Mouse (Mus musculus) cerebellum, adult 2 months (tissue): ENCODE results near the gene Lrp11. TPM values are rescaled to one million over a fixed set of nuclear protein-coding genes. Genes with fewer than 3 reads are reported as not detected.
A peak's percentile ranks its signal among the peaks of the same experiment; 100 is the strongest.

Source experiments
- DNase-seq, 2 experiments: peaks; one replicate each; pipeline ENCODE4 v3.0.0; 2021
- H3K27ac ChIP-seq: fragments of 200-500 bp; 2 replicates; pipeline ENCODE4 v1.5.1; 2012; ENCODE audit warnings: low read length, control low read depth, inconsistent platforms; ENCODE audit not compliant: insufficient read depth
- H3K27me3 ChIP-seq: fragments of 200-500 bp; 2 replicates; pipeline ENCODE4 v1.6.1; 2012; ENCODE audit warnings: inconsistent platforms, mild to moderate bottlenecking, low read length, moderate library complexity; ENCODE audit not compliant: control insufficient read depth, insufficient read depth
- H3K4me1 ChIP-seq: fragments of 200-500 bp; 2 replicates; pipeline ENCODE4 v1.6.1; 2011; ENCODE audit warnings: low read length; ENCODE audit not compliant: control insufficient read depth, insufficient read depth
- H3K4me3 ChIP-seq: fragments of 200-500 bp; replicated peaks from 2 replicates; pipeline ENCODE3; 2011; ENCODE audit warnings: mild to moderate bottlenecking, low read depth, low read length, control low read depth; ENCODE audit not compliant: insufficient read depth
- CTCF ChIP-seq: fragments of 200-500 bp; IDR thresholded peaks from 2 replicates; pipeline ENCODE4 v1.5.1; 2011; ENCODE audit warnings: low read depth, mild to moderate bottlenecking, control low read depth, low read length, moderate library complexity, borderline replicate concordance; ENCODE audit not compliant: insufficient read depth
- POLR2A ChIP-seq: fragments of 200-500 bp; IDR thresholded peaks from 2 replicates; pipeline ENCODE4 v1.6.1; 2011; ENCODE audit warnings: low read length, control low read depth, borderline replicate concordance; ENCODE audit not compliant: insufficient read depth
- WGBS: fragments of 180-500 bp; shearing (Covaris S2); methylation state at CpG from one replicate; pipeline ENCODE4 v1.1.7; 2018; 5-methylcytosine and 5-hydroxymethylcytosine counted together
- polyA plus RNA-seq: library from polyadenylated mRNA; depleted of rRNA; stranded (reverse); fragments of >200 nt; gene quantifications from 2 replicates; pipeline ENCODE4 v1.2.3, GENCODE M21; 2012

Lrp11 gene
- polyA plus RNA-seq, 1 experiment = 137 TPM

GRCm38 (mm10) chr10:7630286-7630685 lies 40.7 kb downstream of the Lrp11 start:
- no peak overlapping the region for H3K4me3 ChIP-seq
- H3K27me3 ChIP-seq = no peaks in the 10 kb centered on the region
- H3K27ac ChIP-seq = no peak overlapping the region
- DNase-seq = no peak
- no peaks in the 10 kb centered on the region for H3K4me1 ChIP-seq
- WGBS = 90% methylated on average over 5 of the region's 5 CpGs
- TF ChIP-seq POLR2A (no peak), CTCF (no peak)

GRCm38 (mm10) chr10:7630951-7631720 lies 41.5 kb downstream of the Lrp11 start:
- Histone ChIP-seq H3K4me3 (no peak overlapping the region), H3K27ac (no peak overlapping the region), H3K27me3 (no peaks in the 10 kb centered on the region), H3K4me1 (no peaks in the 10 kb centered on the region)
- 56% methylated on average over 16 of the region's 16 CpGs for WGBS
- TF ChIP-seq CTCF = no peak
- TF ChIP-seq POLR2A = no peak
- DNase-seq = no peak

- no peaks in the 10 kb centered on the region for H3K4me1 ChIP-seq
- no peak for TF ChIP-seq CTCF
- TF ChIP-seq POLR2A = no peak
- no peaks in the 10 kb centered on the region for H3K27me3 ChIP-seq
- no peak overlapping the region for H3K4me3 ChIP-seq
- no peak for DNase-seq
- no peak overlapping the region for H3K27ac ChIP-seq
- WGBS = 93% methylated on average over 12 of the region's 12 CpGs
Measured at GRCm38 (mm10) chr10:7640366-7640765, 50.8 kb downstream of the Lrp11 start.

GRCm38 (mm10) chr10:7645911-7646310 lies 56.3 kb downstream of the Lrp11 start:
- H3K27me3 ChIP-seq = no peaks in the 10 kb centered on the region
- no peaks in the 10 kb centered on the region for H3K4me1 ChIP-seq
- DNase-seq = no peak
- 59% methylated on average over 2 of the region's 2 CpGs for WGBS
- no peak overlapping the region for H3K4me3 ChIP-seq
- H3K27ac ChIP-seq = no peak overlapping the region
- TF ChIP-seq CTCF = no peak
- TF ChIP-seq POLR2A = no peak

- H3K27me3 ChIP-seq = no peaks in the 10 kb centered on the region
- 84% methylated on average over 4 of the region's 4 CpGs for WGBS
- no peak for DNase-seq
- H3K27ac ChIP-seq = no peak overlapping the region
- H3K4me1 ChIP-seq = no peaks in the 10 kb centered on the region
- no peak overlapping the region for H3K4me3 ChIP-seq
- TF ChIP-seq CTCF (no peak), POLR2A (no peak)
Measured at GRCm38 (mm10) chr10:7649059-7649458, 59.5 kb downstream of the Lrp11 start.

GRCm38 (mm10) chr10:7651057-7651456 lies 61.5 kb downstream of the Lrp11 start:
- DNase-seq = no peak
- Histone ChIP-seq H3K4me3 (no peak overlapping the region), H3K27ac (no peak overlapping the region), H3K4me1 (no peaks in the 10 kb centered on the region), H3K27me3 (no peaks in the 10 kb centered on the region)
- no peak for TF ChIP-seq CTCF
- TF ChIP-seq POLR2A = no peak
- 70% methylated on average over 2 of the region's 2 CpGs for WGBS

- no peaks in the 10 kb centered on the region for H3K27me3 ChIP-seq
- H3K4me1 ChIP-seq = peaks cover 4% of the 10 kb centered on the region; the same call in 1 of the 2 replicates
- TF ChIP-seq POLR2A = no peak
- TF ChIP-seq CTCF = no peak
- WGBS = under 1% methylated on average over 44 of the region's 44 CpGs
- H3K27ac ChIP-seq = peak overlapping the region; percentile 60
- no peak for DNase-seq
- H3K4me3 ChIP-seq = peak overlapping the region; percentile 84
Measured at GRCm38 (mm10) chr10:7662471-7663141, 73.0 kb downstream of the Lrp11 start.

DNA sequence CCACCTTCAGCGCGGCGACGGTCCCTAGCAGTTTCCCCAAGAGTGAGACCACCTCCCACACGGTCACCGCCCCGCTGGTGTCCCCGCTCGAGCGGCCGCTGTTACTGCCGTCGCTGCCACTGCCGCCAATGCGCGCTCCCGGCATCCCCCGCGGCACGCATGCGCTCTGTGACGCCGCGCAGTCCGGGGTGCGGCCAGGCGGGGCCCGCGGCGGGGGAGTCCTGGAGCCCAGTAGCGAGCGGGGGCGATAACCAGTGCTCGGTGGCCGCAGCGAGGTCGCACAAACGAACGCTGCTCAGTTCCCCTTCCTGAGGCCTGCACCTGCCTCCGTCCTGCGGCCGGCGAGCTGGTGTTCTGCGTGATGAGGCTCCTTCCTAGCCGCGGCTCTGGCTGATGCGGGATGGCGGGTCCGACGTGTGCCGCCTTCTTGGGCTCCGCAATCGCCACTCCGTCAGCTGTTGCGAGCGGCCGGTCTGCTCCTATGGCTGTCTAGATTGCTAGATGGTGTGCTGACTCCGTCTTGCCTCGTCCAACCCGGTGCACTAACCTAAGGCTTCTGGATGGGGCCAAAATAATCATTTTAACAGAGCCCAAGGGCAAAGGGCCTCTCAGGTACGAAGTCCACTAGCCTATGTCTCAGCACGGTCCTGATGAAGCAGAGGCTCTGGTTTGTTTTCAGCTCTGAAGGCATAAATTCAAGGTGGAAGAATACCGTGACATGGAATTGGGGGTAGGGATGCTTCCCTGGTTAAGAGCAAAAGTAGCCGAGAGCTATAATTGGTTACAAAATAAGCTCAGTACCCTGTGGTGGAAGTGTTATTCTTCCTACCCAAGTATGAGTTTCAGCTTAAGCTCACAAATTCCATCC lies 73.8 kb downstream of the Lrp11 start:
- TF ChIP-seq CTCF (no peak), POLR2A (peak; percentile 89)
- peak overlapping the region; percentile 84 for H3K4me3 ChIP-seq
- DNase-seq = peak; percentile 95
- no peaks in the 10 kb centered on the region for H3K27me3 ChIP-seq
- H3K4me1 ChIP-seq = peaks cover 4% of the 10 kb centered on the region; the same call in 1 of the 2 replicates
- peak overlapping the region; percentile 98 for H3K27ac ChIP-seq
- under 1% methylated on average over 64 of the region's 64 CpGs for WGBS
